Mouse (Mus musculus): ENCODE data around the gene Lta. TPM values are rescaled to one million over a fixed set of nuclear protein-coding genes. Genes with fewer than 3 reads are reported as not detected.

Lta gene
- polyA plus RNA-seq, 1 experiment from 2014 or later: not detected

DNA sequence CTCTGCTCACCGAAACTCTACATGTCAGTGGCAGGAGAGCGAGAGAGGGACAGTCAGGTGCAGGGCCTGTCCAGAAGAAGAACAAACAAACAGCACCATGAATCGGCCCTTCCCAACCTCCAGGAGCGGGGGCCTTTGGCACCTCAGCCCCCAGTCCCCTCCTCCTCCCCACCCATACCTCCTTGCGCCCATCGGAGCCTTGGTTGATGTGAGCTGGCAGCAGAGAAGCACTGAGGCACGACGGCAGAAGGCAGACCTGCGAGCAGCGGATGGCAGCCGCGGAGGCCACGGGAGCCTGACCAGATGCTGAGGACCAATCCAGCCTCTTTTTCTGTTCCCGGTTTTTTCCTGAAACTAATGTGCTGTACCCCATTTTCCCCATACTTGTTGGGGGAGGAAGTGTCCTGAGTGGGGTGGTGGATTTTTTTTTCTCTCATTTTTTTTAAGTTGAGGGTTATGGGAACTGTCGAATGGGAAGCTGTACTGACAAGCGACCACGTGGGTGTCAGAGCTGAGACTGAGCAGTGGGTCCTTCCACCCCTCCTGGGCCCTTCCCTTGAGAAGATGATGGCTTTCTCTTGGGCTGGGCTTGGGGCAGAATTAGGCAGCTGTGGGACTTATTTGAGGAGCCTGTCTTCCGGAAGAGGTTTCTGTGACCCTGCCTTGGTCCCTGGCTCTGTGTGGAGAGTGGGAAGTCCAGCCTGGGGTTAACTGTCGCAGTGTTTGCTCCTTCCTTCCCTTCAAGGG lies 44.5 kb upstream of the Lta start:
- no peak overlapping the region for H3K27ac ChIP-seq (ENCODE audit: low read depth, low read length)
- no peaks in the 10 kb centered on the region for H3K27me3 ChIP-seq (ENCODE audit: control insufficient read depth, insufficient read depth, low read length)
- peak; percentile 81 for DNase-seq (ENCODE audit: low spot score, missing footprints)
- H3K9ac ChIP-seq (ENCODE audit: low read length): no peak overlapping the region
- ATAC-seq (ENCODE audit: low FRiP score): no peak
- 90% methylated on average over 19 of the region's 19 CpGs for WGBS
- peaks cover 13% of the 10 kb centered on the region for H3K4me1 ChIP-seq (ENCODE audit: control insufficient read depth, insufficient read depth, low read length)
- no peak overlapping the region for H3K4me3 ChIP-seq (ENCODE audit: low read depth, low read length)
- H3K36me3 ChIP-seq (ENCODE audit: control insufficient read depth, insufficient read depth, low read length): peaks cover 66% of the 10 kb centered on the region
- H3K9me3 ChIP-seq (ENCODE audit: control insufficient read depth, low read length): no peaks in the 10 kb centered on the region
- no peak overlapping the region for H3K4me2 ChIP-seq

- Histone ChIP-seq H3K27ac (ENCODE audit: low read depth, low read length) (no peak overlapping the region), H3K4me2 (no peak overlapping the region), H3K4me3 (ENCODE audit: low read depth, low read length) (no peak overlapping the region), H3K9me3 (ENCODE audit: control insufficient read depth, low read length) (no peaks in the 10 kb centered on the region), H3K9ac (ENCODE audit: low read length) (no peak overlapping the region), H3K36me3 (ENCODE audit: control insufficient read depth, insufficient read depth, low read length) (peaks cover 72% of the 10 kb centered on the region), H3K27me3 (ENCODE audit: control insufficient read depth, insufficient read depth, low read length) (no peaks in the 10 kb centered on the region), H3K4me1 (ENCODE audit: control insufficient read depth, insufficient read depth, low read length) (peaks cover 19% of the 10 kb centered on the region)
- peak; percentile 84 for DNase-seq (ENCODE audit: low spot score, missing footprints)
- no peak for ATAC-seq (ENCODE audit: low FRiP score)
- WGBS: 91% methylated on average over 14 of the region's 14 CpGs
These were observed 43.8 kb upstream of the Lta start for GRCm38 (mm10) chr17:35248986-35249385.

- H3K4me3 ChIP-seq (ENCODE audit: low read depth, low read length): no peak overlapping the region
- no peak overlapping the region for H3K9ac ChIP-seq (ENCODE audit: low read length)
- WGBS: 91% methylated on average over 7 of the region's 7 CpGs
- DNase-seq (ENCODE audit: low spot score, missing footprints) (no peak), ATAC-seq (ENCODE audit: low FRiP score) (no peak)
- peaks cover 28% of the 10 kb centered on the region for H3K4me1 ChIP-seq (ENCODE audit: control insufficient read depth, insufficient read depth, low read length)
- no peaks in the 10 kb centered on the region for H3K27me3 ChIP-seq (ENCODE audit: control insufficient read depth, insufficient read depth, low read length)
- H3K27ac ChIP-seq (ENCODE audit: low read depth, low read length): no peak overlapping the region
- no peak overlapping the region for H3K4me2 ChIP-seq
- no peaks in the 10 kb centered on the region for H3K9me3 ChIP-seq (ENCODE audit: control insufficient read depth, low read length)
- peaks cover 66% of the 10 kb centered on the region for H3K36me3 ChIP-seq (ENCODE audit: control insufficient read depth, insufficient read depth, low read length)
These were observed 42.0 kb upstream of the Lta start for GRCm38 (mm10) chr17:35247144-35247543.

- no peak overlapping the region; the same call in 1 of the 2 replicates for H3K9ac ChIP-seq (ENCODE audit: low read length)
- no peak overlapping the region for H3K4me3 ChIP-seq (ENCODE audit: low read depth, low read length)
- 87% methylated on average over 15 of the region's 15 CpGs for WGBS
- no peak overlapping the region for H3K27ac ChIP-seq (ENCODE audit: low read depth, low read length)
- no peak overlapping the region for H3K4me2 ChIP-seq
- no peak for DNase-seq (ENCODE audit: low spot score, missing footprints)
- ATAC-seq (ENCODE audit: low FRiP score): no peak
- H3K4me1 ChIP-seq (ENCODE audit: control insufficient read depth, insufficient read depth, low read length): peaks cover 28% of the 10 kb centered on the region
- peaks cover 58% of the 10 kb centered on the region for H3K36me3 ChIP-seq (ENCODE audit: control insufficient read depth, insufficient read depth, low read length)
- H3K27me3 ChIP-seq (ENCODE audit: control insufficient read depth, insufficient read depth, low read length): no peaks in the 10 kb centered on the region
- no peaks in the 10 kb centered on the region for H3K9me3 ChIP-seq (ENCODE audit: control insufficient read depth, low read length)
These were observed 40.8 kb upstream of the Lta start for GRCm38 (mm10) chr17:35245731-35246623.

DNA sequence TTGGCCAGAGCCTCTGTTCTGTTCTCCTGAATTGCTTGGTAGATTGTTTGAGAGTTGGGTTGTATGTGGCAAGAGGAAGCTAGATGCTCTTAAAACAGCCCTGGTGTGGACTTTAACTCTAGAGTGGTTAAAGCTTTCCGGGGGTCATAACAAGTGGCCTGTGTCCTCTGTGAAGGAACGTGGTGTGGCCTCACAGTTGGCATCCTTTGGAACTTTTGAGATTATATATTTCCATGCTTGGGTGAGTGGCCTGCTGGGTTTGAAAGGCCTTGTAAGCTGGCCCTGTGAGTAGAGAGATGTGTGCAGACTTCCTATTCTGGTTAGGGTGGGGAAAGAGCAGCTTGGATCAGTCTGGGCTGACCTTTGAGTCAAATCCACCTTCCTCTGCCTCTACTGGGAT lies 39.8 kb upstream of the Lta start:
- ATAC-seq (ENCODE audit: low FRiP score) (no peak), DNase-seq (ENCODE audit: low spot score, missing footprints) (no peak)
- H3K4me3 ChIP-seq (ENCODE audit: low read depth, low read length): 0 out of 2 replicates have a peak overlapping the region, but pooled peaks have one; percentile 99
- peaks cover 37% of the 10 kb centered on the region for H3K4me1 ChIP-seq (ENCODE audit: control insufficient read depth, insufficient read depth, low read length)
- H3K9me3 ChIP-seq (ENCODE audit: control insufficient read depth, low read length): no peaks in the 10 kb centered on the region
- no peak overlapping the region for H3K27ac ChIP-seq (ENCODE audit: low read depth, low read length)
- H3K4me2 ChIP-seq: peak overlapping the region; percentile 97
- H3K27me3 ChIP-seq (ENCODE audit: control insufficient read depth, insufficient read depth, low read length): no peaks in the 10 kb centered on the region
- peaks cover 52% of the 10 kb centered on the region for H3K36me3 ChIP-seq (ENCODE audit: control insufficient read depth, insufficient read depth, low read length)
- H3K9ac ChIP-seq (ENCODE audit: low read length): peak overlapping the region; percentile 100
- 84% methylated on average over 2 of the region's 2 CpGs for WGBS

- peaks cover 37% of the 10 kb centered on the region for H3K4me1 ChIP-seq (ENCODE audit: control insufficient read depth, insufficient read depth, low read length)
- WGBS: 6% methylated on average over 16 of the region's 16 CpGs
- H3K27ac ChIP-seq (ENCODE audit: low read depth, low read length): peak overlapping the region; percentile 94
- DNase-seq (ENCODE audit: low spot score, missing footprints): peak; percentile 94
- no peak for ATAC-seq (ENCODE audit: low FRiP score)
- peak overlapping the region; percentile 99 for H3K4me3 ChIP-seq (ENCODE audit: low read depth, low read length)
- H3K27me3 ChIP-seq (ENCODE audit: control insufficient read depth, insufficient read depth, low read length): no peaks in the 10 kb centered on the region
- peaks cover 39% of the 10 kb centered on the region for H3K36me3 ChIP-seq (ENCODE audit: control insufficient read depth, insufficient read depth, low read length)
- H3K9ac ChIP-seq (ENCODE audit: low read length): peak overlapping the region; percentile 100
- no peaks in the 10 kb centered on the region for H3K9me3 ChIP-seq (ENCODE audit: control insufficient read depth, low read length)
- H3K4me2 ChIP-seq: peak overlapping the region; percentile 97
These were observed 37.9 kb upstream of the Lta start for GRCm38 (mm10) chr17:35243086-35243485.

DNA sequence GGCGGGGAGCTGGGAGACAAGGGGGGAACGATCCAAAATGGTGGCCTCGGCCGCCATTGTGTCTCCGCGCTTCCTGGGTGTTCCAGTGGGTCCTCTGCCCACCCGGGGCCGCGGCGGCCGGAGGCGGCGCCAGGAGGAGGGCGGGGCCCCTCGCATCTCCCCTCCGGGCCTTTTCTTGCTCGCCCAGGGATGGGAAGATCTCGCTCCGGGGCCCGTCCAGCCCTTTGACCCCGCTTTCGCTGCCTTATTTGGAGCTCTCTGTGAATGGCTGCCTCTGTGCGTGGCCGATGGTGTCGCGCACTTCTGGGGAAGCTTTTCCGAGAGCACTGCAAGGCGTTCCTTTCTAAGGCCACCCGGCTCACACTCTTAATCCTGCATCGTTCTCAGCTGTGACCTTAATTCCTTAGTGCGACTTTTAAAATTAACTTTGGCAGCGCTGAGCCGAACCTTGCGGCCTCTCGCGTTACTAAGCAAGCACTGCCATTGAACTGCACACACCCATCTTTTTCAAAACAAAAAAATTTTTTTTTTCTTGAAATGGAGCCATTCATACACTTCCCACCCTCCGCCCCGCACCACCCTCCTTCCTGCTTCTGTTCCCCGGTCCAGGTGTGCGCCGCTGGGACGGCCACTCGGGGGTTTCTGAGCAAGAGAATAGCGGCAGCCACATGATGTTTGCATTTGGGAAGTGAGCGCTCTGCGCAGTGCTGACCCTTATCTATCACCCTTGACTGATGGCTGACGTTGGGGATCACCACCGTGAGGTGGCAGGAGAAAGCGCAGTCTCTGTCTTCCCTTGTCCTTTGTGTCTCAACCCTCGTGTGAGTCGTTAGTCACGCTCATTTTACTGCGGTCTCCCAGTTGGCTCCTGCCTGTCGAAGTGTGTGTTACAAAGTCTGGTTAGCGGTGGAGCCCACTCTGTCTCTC lies 37.1 kb upstream of the Lta start:
- Histone ChIP-seq H3K9ac (ENCODE audit: low read length) (peak overlapping the region; percentile 100), H3K4me1 (ENCODE audit: control insufficient read depth, insufficient read depth, low read length) (peaks cover 37% of the 10 kb centered on the region), H3K4me2 (peak overlapping the region; percentile 97), H3K36me3 (ENCODE audit: control insufficient read depth, insufficient read depth, low read length) (peaks cover 34% of the 10 kb centered on the region), H3K4me3 (ENCODE audit: low read depth, low read length) (peak overlapping the region; percentile 99), H3K9me3 (ENCODE audit: control insufficient read depth, low read length) (no peaks in the 10 kb centered on the region), H3K27me3 (ENCODE audit: control insufficient read depth, insufficient read depth, low read length) (no peaks in the 10 kb centered on the region), H3K27ac (ENCODE audit: low read depth, low read length) (peak overlapping the region; percentile 94)
- WGBS: under 1% methylated on average over 54 of the region's 55 CpGs
- peak; percentile 42 for ATAC-seq (ENCODE audit: low FRiP score)
- peak; percentile 96 for DNase-seq (ENCODE audit: low spot score, missing footprints)

DNA sequence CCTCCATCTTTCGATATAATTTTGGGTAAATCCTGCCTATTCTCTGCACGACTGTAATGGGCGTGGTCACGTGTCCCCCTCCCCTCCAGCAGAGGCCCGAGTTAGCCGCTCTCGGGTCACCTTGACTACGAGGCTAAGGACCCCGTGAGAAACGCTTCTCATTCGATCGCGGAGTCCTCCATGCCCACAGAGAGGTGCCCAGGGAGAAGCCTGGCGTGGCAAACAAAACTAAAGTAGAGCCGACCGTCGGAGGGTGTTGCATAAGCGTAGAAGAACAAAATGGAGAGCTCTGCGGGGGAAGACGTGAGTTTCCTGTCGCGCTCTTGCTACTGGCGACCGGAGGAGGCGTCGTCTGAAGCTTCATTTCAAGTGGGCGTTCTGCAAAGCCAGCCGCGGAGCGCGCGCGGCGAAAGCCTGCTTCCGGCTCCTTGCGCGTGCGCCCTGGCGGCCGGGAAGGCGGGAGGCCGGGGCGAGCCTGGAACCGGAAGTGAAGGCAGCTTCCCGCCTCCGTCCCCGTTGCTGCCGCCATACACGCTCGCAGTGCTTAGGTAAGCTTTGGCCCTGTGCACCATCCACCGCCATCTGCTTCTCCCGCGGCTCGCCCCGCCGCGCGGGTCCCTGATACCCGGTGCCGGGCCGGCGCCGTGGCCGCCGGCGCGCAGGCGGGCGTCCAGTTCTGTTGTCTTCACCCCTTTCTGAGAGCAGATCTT lies 36.3 kb upstream of the Lta start, which contains the start of gene Ddx39b:
Gene Ddx39b, plus strand, starts transcription at position 442 of the 710 bp plus-strand sequence.
- H3K9ac ChIP-seq (ENCODE audit: low read length): peak within 1 kb of the TSS; percentile 100
- ATAC-seq (ENCODE audit: low FRiP score) (peak; percentile 90), DNase-seq (ENCODE audit: low spot score, missing footprints) (peak; percentile 99)
- no peaks in the 10 kb centered on the region for H3K27me3 ChIP-seq (ENCODE audit: control insufficient read depth, insufficient read depth, low read length)
- under 1% methylated on average over 69 of the region's 69 CpGs for WGBS
- no peaks in the 10 kb centered on the region for H3K9me3 ChIP-seq (ENCODE audit: control insufficient read depth, low read length)
- peaks cover 40% of the 10 kb centered on the region for H3K4me1 ChIP-seq (ENCODE audit: control insufficient read depth, insufficient read depth, low read length)
- peak within 1 kb of the TSS; percentile 99 for H3K4me3 ChIP-seq (ENCODE audit: low read depth, low read length)
- peak within 1 kb of the TSS; percentile 94 for H3K27ac ChIP-seq (ENCODE audit: low read depth, low read length)
- peak within 1 kb of the TSS; percentile 97 for H3K4me2 ChIP-seq
- H3K36me3 ChIP-seq (ENCODE audit: control insufficient read depth, insufficient read depth, low read length): peaks cover 26% of the 10 kb centered on the region

Measured in midbrain, embryonic 11.5 days (tissue).